Mouse (Mus musculus) kidney, postnatal 0 days (tissue): ENCODE measurements around the gene Ppil4. TPM values are rescaled to one million over a fixed set of nuclear protein-coding genes. Genes with fewer than 3 reads are reported as not detected.

Source experiments
- ATAC-seq: fragments of 200-750 bp; cut with Nextera tagmentation; replicated peaks from 2 replicates; pipeline ENCODE4 v1.8.0; 2017; ENCODE audit warnings: low read depth, moderate number of reproducible peaks, moderate TSS enrichment, moderate library complexity; ENCODE audit not compliant: low FRiP score
- DNase-seq: peaks from one replicate; pipeline ENCODE4 v3.0.0-alpha.2; 2016; ENCODE audit warnings: low spot score
- H3K27ac ChIP-seq: fragments of 300-500 bp; sonication (generic); 2 replicates; pipeline ENCODE4 v1.5.1; 2014; ENCODE audit warnings: mild to moderate bottlenecking
- H3K27me3 ChIP-seq: fragments of 300-500 bp; sonication (generic); 2 replicates; pipeline ENCODE4 v1.6.1; 2014; ENCODE audit warnings: low read length, mixed read lengths; ENCODE audit not compliant: insufficient read depth
- H3K36me3 ChIP-seq: fragments of 300-500 bp; sonication (generic); 2 replicates; pipeline ENCODE4 v1.6.1; 2014; ENCODE audit warnings: low read length, mixed read lengths; ENCODE audit not compliant: insufficient read depth
- H3K4me1 ChIP-seq: fragments of 300-500 bp; sonication (generic); replicated peaks from 2 replicates; pipeline ENCODE4 v1.6.1; 2014; ENCODE audit warnings: antibody characterized with exemption, low read length, mixed read lengths; ENCODE audit not compliant: insufficient read depth
- H3K4me2 ChIP-seq: fragments of 300-500 bp; sonication (generic); 2 replicates; pipeline ENCODE4 v1.6.1; 2014; ENCODE audit warnings: mild to moderate bottlenecking, low read length, moderate library complexity, mixed read lengths
- H3K4me3 ChIP-seq: fragments of 300-500 bp; sonication (generic); replicated peaks from 2 replicates; pipeline ENCODE4 v1.5.1; 2014; ENCODE audit warnings: low read depth, low read length
- H3K9ac ChIP-seq: fragments of 300-500 bp; sonication (generic); 2 replicates; pipeline ENCODE4 v1.6.1; 2014; ENCODE audit warnings: low read depth, low read length
- H3K9me3 ChIP-seq: fragments of 300-500 bp; sonication (generic); replicated peaks from 2 replicates; pipeline ENCODE4 v1.6.1; 2016; ENCODE audit warnings: low read length, inconsistent platforms, mixed read lengths
- CTCF ChIP-seq: IDR thresholded peaks from 2 replicates; pipeline ENCODE4 v1.5.1; 2016; ENCODE audit warnings: antibody characterized with exemption, low read depth, mild to moderate bottlenecking, moderate library complexity
- WGBS: fragments of 180-500 bp; shearing (Covaris S2); extraction: QIAGEN DNeasy Blood & Tissue Kit; methylation state at CpG from one replicate; pipeline ENCODE4 v1.1.7; 2014; 5-methylcytosine and 5-hydroxymethylcytosine counted together
- polyA plus RNA-seq: library from polyadenylated mRNA; unstranded; fragments of >200 nt; fragmentation: Nextera tagmentation; extraction: Ambion mirVana; gene quantifications from 2 replicates; pipeline ENCODE4 v1.2.1, GENCODE M21; 2015

Ppil4 gene
- polyA plus RNA-seq, 1 experiment from 2014 or later, result 32.2 TPM

DNA sequence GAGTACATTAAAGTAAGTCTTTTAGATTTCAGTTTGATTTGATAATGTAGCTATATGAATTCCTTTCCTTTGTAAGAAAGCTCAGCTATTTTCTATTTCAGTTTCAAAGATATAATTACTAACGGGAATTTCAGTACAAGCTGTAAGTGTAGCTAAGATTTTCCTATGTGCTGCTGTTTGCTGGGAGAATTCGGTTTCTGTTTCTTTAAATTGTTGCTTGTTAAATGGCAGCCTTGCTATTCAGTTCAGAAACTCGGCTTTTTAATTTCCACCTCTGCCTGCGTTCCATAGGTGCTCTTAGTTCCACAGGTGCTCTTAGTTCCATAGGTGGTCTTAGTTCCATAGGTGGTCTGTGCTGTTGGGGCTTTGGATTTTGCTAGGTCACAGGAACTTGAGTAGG lies 26.5 kb downstream of the Ppil4 start:
- Histone ChIP-seq H3K4me1 (no peaks in the 10 kb centered on the region), H3K4me3 (no peak overlapping the region), H3K9ac (no peak overlapping the region), H3K4me2 (no peak overlapping the region), H3K27me3 (no peaks in the 10 kb centered on the region), H3K36me3 (peaks cover 29% of the 10 kb centered on the region), H3K9me3 (no peaks in the 10 kb centered on the region), H3K27ac (no peak overlapping the region)
- no peak for ATAC-seq
- TF ChIP-seq CTCF, result no peak
- DNase-seq, result no peak
- WGBS, result 93% methylated on average over 4 of the region's 4 CpGs

- H3K27me3 ChIP-seq, result no peaks in the 10 kb centered on the region
- WGBS, result 85% methylated on average over 4 of the region's 4 CpGs
- TF ChIP-seq CTCF, result no peak
- ATAC-seq (no peak), DNase-seq (no peak)
- H3K4me1 ChIP-seq, result no peaks in the 10 kb centered on the region
- no peak overlapping the region for H3K4me3 ChIP-seq
- no peak overlapping the region for H3K4me2 ChIP-seq
- no peak overlapping the region for H3K27ac ChIP-seq
- peaks cover 26% of the 10 kb centered on the region for H3K36me3 ChIP-seq
- H3K9me3 ChIP-seq, result no peaks in the 10 kb centered on the region
- H3K9ac ChIP-seq, result no peak overlapping the region
These were observed 26.9 kb downstream of the Ppil4 start for GRCm38 (mm10) chr10:7819603-7820002.

DNA sequence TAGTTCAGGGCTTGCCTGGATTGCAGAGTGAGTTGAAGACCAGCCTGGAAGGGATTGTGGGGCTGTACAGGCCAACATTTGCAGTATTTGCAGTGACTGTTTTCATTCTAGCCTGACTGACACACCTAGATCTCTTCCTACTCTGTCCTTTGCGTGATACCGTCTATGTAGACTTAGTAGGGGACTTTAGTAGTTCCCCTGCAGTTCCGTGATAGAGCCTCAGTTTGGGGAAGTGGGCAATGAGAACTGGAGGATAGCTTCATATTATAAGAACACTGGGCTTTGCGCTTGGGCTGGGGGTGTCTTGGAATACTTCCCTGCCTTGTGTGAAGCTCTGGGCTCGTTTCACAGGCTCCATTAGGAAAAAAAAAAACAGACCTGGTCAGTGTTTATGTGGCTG lies 27.5 kb downstream of the Ppil4 start:
- Histone ChIP-seq H3K9me3 (no peaks in the 10 kb centered on the region), H3K4me3 (no peak overlapping the region), H3K4me1 (no peaks in the 10 kb centered on the region), H3K27ac (no peak overlapping the region), H3K36me3 (peaks cover 24% of the 10 kb centered on the region), H3K9ac (no peak overlapping the region), H3K27me3 (no peaks in the 10 kb centered on the region), H3K4me2 (no peak overlapping the region)
- WGBS, result 88% methylated on average over 5 of the region's 5 CpGs
- DNase-seq (no peak), ATAC-seq (no peak)
- no peak for TF ChIP-seq CTCF

GRCm38 (mm10) chr10:7821981-7822380 lies 29.3 kb downstream of the Ppil4 start:
- Histone ChIP-seq H3K4me1 (no peaks in the 10 kb centered on the region), H3K27ac (no peak overlapping the region), H3K27me3 (no peaks in the 10 kb centered on the region), H3K36me3 (peaks cover 20% of the 10 kb centered on the region), H3K4me2 (no peak overlapping the region), H3K9me3 (no peaks in the 10 kb centered on the region), H3K4me3 (no peak overlapping the region), H3K9ac (no peak overlapping the region)
- DNase-seq (no peak), ATAC-seq (no peak)
- WGBS, result 94% methylated on average over 12 of the region's 12 CpGs
- no peak for TF ChIP-seq CTCF

DNA sequence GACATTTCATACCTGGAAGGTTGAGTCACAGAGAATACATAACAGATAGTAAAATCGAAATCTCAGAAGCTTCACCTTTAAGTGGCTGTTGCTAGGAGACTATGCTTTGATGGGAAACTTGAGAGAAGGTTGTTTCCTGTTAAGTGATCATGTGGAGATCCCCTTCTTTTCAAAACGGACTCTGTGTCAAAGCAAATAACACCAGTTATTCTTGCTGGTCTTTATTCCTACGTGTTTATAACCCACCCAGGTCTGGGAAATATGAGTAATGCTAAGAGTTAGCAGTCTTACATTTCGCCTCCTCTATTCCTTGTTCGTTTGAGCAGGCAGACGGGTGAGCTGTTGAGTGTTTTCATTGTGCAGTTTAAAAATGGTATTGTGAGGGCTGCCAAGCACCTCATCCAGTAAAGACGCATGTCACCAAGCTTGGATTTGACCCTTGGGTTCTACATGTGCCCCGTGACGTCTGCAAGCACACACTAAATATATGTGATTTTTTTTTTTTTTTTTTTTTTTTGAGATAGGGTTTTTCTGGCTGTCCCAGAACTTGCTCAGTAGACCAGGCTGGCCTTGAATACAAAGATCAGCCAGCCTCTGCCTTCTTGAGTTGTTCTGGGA lies 32.1 kb downstream of the Ppil4 start:
- WGBS, result 73% methylated on average over 9 of the region's 9 CpGs
- H3K4me3 ChIP-seq, result no peak overlapping the region
- no peak overlapping the region for H3K27ac ChIP-seq
- no peak overlapping the region for H3K4me2 ChIP-seq
- no peak overlapping the region for H3K9ac ChIP-seq
- no peaks in the 10 kb centered on the region for H3K27me3 ChIP-seq
- H3K4me1 ChIP-seq, result no peaks in the 10 kb centered on the region
- ATAC-seq, result no peak
- no peak for DNase-seq
- no peaks in the 10 kb centered on the region for H3K9me3 ChIP-seq
- H3K36me3 ChIP-seq, result peaks cover 14% of the 10 kb centered on the region
- no peak for TF ChIP-seq CTCF

DNA sequence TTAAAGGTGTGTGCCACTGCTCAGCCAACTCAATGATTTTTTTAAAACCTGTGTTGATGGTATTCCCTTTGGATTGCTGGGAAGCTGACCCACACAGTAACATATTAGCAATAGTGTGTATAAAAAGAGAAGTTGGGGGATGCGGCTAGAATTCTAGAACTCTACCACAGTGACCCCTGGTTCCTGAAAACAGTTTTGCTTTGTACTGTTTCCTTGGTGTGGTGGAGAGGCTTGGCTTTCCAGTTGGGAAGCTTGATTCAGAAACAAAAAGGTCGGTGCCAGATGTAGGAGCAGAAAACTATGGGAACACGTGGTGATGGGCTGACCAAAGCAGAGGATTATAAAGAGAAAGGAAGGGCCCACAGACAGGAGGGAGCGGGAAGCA lies 32.6 kb downstream of the Ppil4 start:
- Histone ChIP-seq H3K36me3 (peaks cover 14% of the 10 kb centered on the region), H3K9ac (no peak overlapping the region), H3K4me3 (no peak overlapping the region), H3K4me1 (no peaks in the 10 kb centered on the region), H3K9me3 (no peaks in the 10 kb centered on the region), H3K27ac (no peak overlapping the region), H3K27me3 (no peaks in the 10 kb centered on the region), H3K4me2 (no peak overlapping the region)
- no peak for ATAC-seq
- DNase-seq, result no peak
- WGBS, result 93% methylated on average over 4 of the region's 4 CpGs
- TF ChIP-seq CTCF, result no peak

- H3K36me3 ChIP-seq, result peaks cover 10% of the 10 kb centered on the region; the same call in 1 of the 2 replicates
- H3K9ac ChIP-seq, result no peak overlapping the region
- no peak overlapping the region for H3K27ac ChIP-seq
- H3K4me2 ChIP-seq, result no peak overlapping the region
- ATAC-seq, result no peak
- no peak for TF ChIP-seq CTCF
- DNase-seq, result no peak
- H3K4me1 ChIP-seq, result no peaks in the 10 kb centered on the region
- H3K4me3 ChIP-seq, result no peak overlapping the region
- H3K27me3 ChIP-seq, result no peaks in the 10 kb centered on the region
- 94% methylated on average over 9 of the region's 9 CpGs for WGBS
- no peaks in the 10 kb centered on the region for H3K9me3 ChIP-seq
These were observed 33.4 kb downstream of the Ppil4 start for GRCm38 (mm10) chr10:7826106-7826505.
